Mouse (Mus musculus) adrenal gland, postnatal 36 days (tissue): Measurements from ENCODE around the gene Fat3. TPM values are rescaled to one million over a fixed set of nuclear protein-coding genes. Genes with fewer than 3 reads are reported as not detected.

Source experiments
- DNase-seq, 2 experiments: peaks; one replicate each; pipeline ENCODE4 v3.0.0; 2021; ENCODE audit warnings: mixed read lengths in 1 of 2
- total RNA-seq, 2 experiments: library from RNA; stranded (reverse); gene quantifications; 2 replicates each; pipeline ENCODE4 v1.2.3; 2021

Gene Fat3
- total RNA-seq, 2 experiments from 2014 or later: 3.2 to 5.0 TPM

- no peak for DNase-seq
These were observed 560.0 kb downstream of the Fat3 start for GRCm38 (mm10) chr9:15940933-15941673.

- peak; percentile 31 to 36 for DNase-seq
These were observed 561.5 kb downstream of the Fat3 start for GRCm38 (mm10) chr9:15939594-15939993.

- peak; percentile 10 to 19 for DNase-seq
These were observed 563.1 kb downstream of the Fat3 start for GRCm38 (mm10) chr9:15937837-15938514.

- DNase-seq: no peak
These were observed 570.1 kb downstream of the Fat3 start for GRCm38 (mm10) chr9:15930928-15931443.

GRCm38 (mm10) chr9:15928331-15928730 lies 572.8 kb downstream of the Fat3 start:
- no peak for DNase-seq

- no peak for DNase-seq
These were observed 573.6 kb downstream of the Fat3 start for GRCm38 (mm10) chr9:15927378-15928083.

- DNase-seq: no peak
These were observed 575.8 kb downstream of the Fat3 start for GRCm38 (mm10) chr9:15925237-15925636.

GRCm38 (mm10) chr9:15920271-15920670 lies 580.8 kb downstream of the Fat3 start:
- no peak for DNase-seq

- DNase-seq: peak in 1 of 2 experiments; percentile 33
These were observed 581.6 kb downstream of the Fat3 start for GRCm38 (mm10) chr9:15919373-15920005.

- no peak for DNase-seq
These were observed 584.5 kb downstream of the Fat3 start for GRCm38 (mm10) chr9:15916600-15916999.

GRCm38 (mm10) chr9:15912735-15913134 lies 588.4 kb downstream of the Fat3 start:
- DNase-seq: no peak

GRCm38 (mm10) chr9:15909397-15910113 lies 591.5 kb downstream of the Fat3 start:
- peak in 1 of 2 experiments; percentile 15 for DNase-seq

- no peak for DNase-seq
These were observed 596.9 kb downstream of the Fat3 start for GRCm38 (mm10) chr9:15903948-15904750.

GRCm38 (mm10) chr9:15898112-15898511 lies 603.0 kb downstream of the Fat3 start:
- DNase-seq: no peak

- DNase-seq: no peak
These were observed 614.3 kb downstream of the Fat3 start for GRCm38 (mm10) chr9:15886756-15887155.

GRCm38 (mm10) chr9:15880754-15881153 lies 620.3 kb downstream of the Fat3 start:
- no peak for DNase-seq

GRCm38 (mm10) chr9:15880160-15880603 lies 620.9 kb downstream of the Fat3 start:
- DNase-seq: peak in 1 of 2 experiments; percentile 32

- DNase-seq: no peak
These were observed 626.5 kb downstream of the Fat3 start, which contains the start of gene Mtnr1b for GRCm38 (mm10) chr9:15874506-15875160. TSS of gene Mtnr1b (minus strand) at chr9:15874556.

- no peak for DNase-seq
These were observed 631.1 kb downstream of the Fat3 start for GRCm38 (mm10) chr9:15870013-15870412.

- no peak for DNase-seq
These were observed 631.6 kb downstream of the Fat3 start for GRCm38 (mm10) chr9:15869456-15869855.
